ENCODE assay signal across 12 mouse cellular contexts in the genomic region with DNA sequence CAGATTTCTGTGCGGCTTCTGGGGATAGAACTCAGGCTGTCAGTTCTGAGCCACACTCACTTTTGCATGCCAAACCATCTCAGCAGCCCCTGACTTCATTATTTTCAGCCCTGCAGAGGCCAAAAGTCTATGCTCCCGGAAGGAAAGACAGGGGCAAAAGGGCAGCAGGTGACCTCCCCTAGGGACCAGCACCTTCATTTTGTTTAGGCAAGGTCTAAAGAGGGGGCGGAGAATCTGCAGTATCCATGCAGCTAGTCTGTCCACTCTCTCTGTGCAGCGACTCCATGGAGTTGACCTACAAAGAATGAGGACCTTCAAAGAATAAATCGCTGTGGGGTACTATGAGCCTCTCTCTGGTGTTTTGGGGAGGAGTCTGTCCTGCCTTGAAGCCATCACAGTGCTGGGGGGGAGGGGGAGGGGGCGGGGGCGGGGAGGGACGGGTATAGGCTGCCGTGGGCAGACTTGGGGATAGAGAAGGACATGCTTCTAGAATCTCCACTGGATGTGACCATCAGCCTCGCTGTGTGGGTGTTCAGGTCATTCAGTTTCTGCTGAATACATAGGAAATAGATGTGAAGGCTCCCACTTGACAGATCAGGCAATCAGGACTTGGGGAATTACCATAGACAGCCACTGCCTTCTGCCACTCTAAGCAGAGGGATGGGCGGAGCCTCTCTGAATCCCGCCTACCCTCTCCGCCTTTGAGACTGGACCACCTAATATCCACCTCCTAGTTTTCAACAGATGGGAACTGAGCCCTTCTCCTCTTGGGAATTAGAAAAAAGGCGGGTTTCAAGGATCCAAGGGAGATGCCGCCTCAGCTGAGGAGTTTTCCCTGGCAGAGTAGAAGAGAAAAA.
DNase-seq lines count a peak whose midpoint lies in the region; ATAC-seq lines count a peak whose summit lies in the region.
"Had no signal": no experiment of that assay in that cellular context is flagged by ENCODE, and none has a peak within 500 bp of the region (broad histone marks: within the 10 kb centered on the region; RNA-seq: fewer than 3 reads in every experiment).

No protein-coding gene starts in this region.

- WGBS in heart, embryonic 12.5 days, result 44% methylated on average over 15 of the region's 15 CpGs
- 45% methylated on average over 15 of the region's 15 CpGs for WGBS in midbrain, embryonic 10.5 days
- WGBS in midbrain, embryonic 15.5 days, result 42% methylated on average over 15 of the region's 15 CpGs
- WGBS in forebrain, embryonic 14.5 days, result 46% methylated on average over 15 of the region's 15 CpGs

- no peak for ATAC-seq in heart, embryonic 12.5 days (ENCODE audit: insufficient number of reproducible peaks, low FRiP score)
- no peak for ATAC-seq in midbrain, embryonic 15.5 days (replicated peaks)
- ATAC-seq in forebrain, embryonic 14.5 days, result peak; percentile 62; the same call in 1 of the 2 replicates
- ATAC-seq in erythroblast, adult 5-6 weeks (replicated peaks; ENCODE audit: low FRiP score, poor library complexity, severe bottlenecking), result no peak
- ATAC-seq: Patski had no signal

- H3K9ac ChIP-seq in heart, embryonic 12.5 days, result no peak overlapping the region
- H3K9ac ChIP-seq in midbrain, embryonic 15.5 days, result no peak overlapping the region
- no peak overlapping the region for H3K9ac ChIP-seq in forebrain, embryonic 14.5 days (ENCODE audit: low read length)

- no peak overlapping the region for H3K27ac ChIP-seq in heart, embryonic 12.5 days (ENCODE audit: poor library complexity, severe bottlenecking)
- 0 out of 2 replicates have a peak overlapping the region, but pooled peaks have one; percentile 9 for H3K27ac ChIP-seq in midbrain, embryonic 10.5 days (replicated peaks)
- H3K27ac ChIP-seq in midbrain, embryonic 15.5 days, result no peak overlapping the region
- no peak overlapping the region for H3K27ac ChIP-seq in forebrain, embryonic 14.5 days (ENCODE audit: low read depth, low read length)

- H3K4me1 ChIP-seq in heart, embryonic 12.5 days (replicated peaks), result peaks cover 5% of the 10 kb centered on the region; the same call in 1 of the 2 replicates
- H3K4me1 ChIP-seq in midbrain, embryonic 10.5 days, result peaks cover 77% of the 10 kb centered on the region
- H3K4me1 ChIP-seq in midbrain, embryonic 15.5 days, result peaks cover 27% of the 10 kb centered on the region
- H3K4me1 ChIP-seq in forebrain, embryonic 14.5 days (ENCODE audit: control insufficient read depth, insufficient read depth, low read length), result no peaks in the 10 kb centered on the region

- intact Hi-C loops in heart, postnatal 25 days (cut with DNase I), result no loop called here

- no peaks in the 10 kb centered on the region for H3K36me3 ChIP-seq in heart, embryonic 12.5 days
- no peaks in the 10 kb centered on the region for H3K36me3 ChIP-seq in midbrain, embryonic 10.5 days
- no peaks in the 10 kb centered on the region for H3K36me3 ChIP-seq in midbrain, embryonic 15.5 days (replicated peaks)
- H3K36me3 ChIP-seq in forebrain, embryonic 14.5 days (ENCODE audit: control insufficient read depth, insufficient read depth, low read length), result no peaks in the 10 kb centered on the region

- H3K27me3 ChIP-seq in heart, embryonic 12.5 days (replicated peaks), result no peaks in the 10 kb centered on the region
- H3K27me3 ChIP-seq in midbrain, embryonic 10.5 days (ENCODE audit: low read depth, poor library complexity, severe bottlenecking), result peaks cover 14% of the 10 kb centered on the region
- no peaks in the 10 kb centered on the region for H3K27me3 ChIP-seq in midbrain, embryonic 15.5 days (replicated peaks)
- H3K27me3 ChIP-seq in forebrain, embryonic 14.5 days (replicated peaks; ENCODE audit: control insufficient read depth, insufficient read depth, low read length), result no peaks in the 10 kb centered on the region
- H3K27me3 ChIP-seq: Patski had no signal

- H3K4me2 ChIP-seq in heart, embryonic 12.5 days, result peak overlapping the region; percentile 27; the same call in 1 of the 2 replicates
- H3K4me2 ChIP-seq in midbrain, embryonic 15.5 days, result no peak overlapping the region
- H3K4me2 ChIP-seq in forebrain, embryonic 14.5 days (ENCODE audit: low read length), result no peak overlapping the region

- 0 out of 2 replicates have a peak, but pooled peaks cover 3% of the 10 kb centered on the region for H3K9me3 ChIP-seq in heart, embryonic 12.5 days (replicated peaks)
- H3K9me3 ChIP-seq in midbrain, embryonic 10.5 days (replicated peaks), result no peaks in the 10 kb centered on the region; the same call in 1 of the 2 replicates
- no peaks in the 10 kb centered on the region for H3K9me3 ChIP-seq in midbrain, embryonic 15.5 days
- no peaks in the 10 kb centered on the region for H3K9me3 ChIP-seq in forebrain, embryonic 14.5 days (replicated peaks; ENCODE audit: control insufficient read depth, low read length)

- no peak for DNase-seq in heart, postnatal 25 days (ENCODE audit: low spot score)
- peak; percentile 31 for DNase-seq in midbrain, embryonic 10.5 days (ENCODE audit: low spot score)
- DNase-seq in forebrain, embryonic 14.5 days (ENCODE audit: low spot score), result peak; percentile 41
- peak; percentile 59 for DNase-seq in retina, postnatal 1 day
- DNase-seq in ovary, postnatal 36 days (ENCODE audit: low spot score), result no peak
- DNase-seq: B cell, adult 2 months; cerebellum, postnatal 36 days; thymus, postnatal 4 days had no signal

- H3K4me3 ChIP-seq in heart, embryonic 12.5 days, result no peak overlapping the region
- no peak overlapping the region for H3K4me3 ChIP-seq in midbrain, embryonic 10.5 days
- H3K4me3 ChIP-seq in midbrain, embryonic 15.5 days, result no peak overlapping the region
- no peak overlapping the region for H3K4me3 ChIP-seq in forebrain, embryonic 14.5 days (ENCODE audit: low read depth, low read length)

Comparison
In these comparisons a context has a peak if more than half of its experiments do, and no peak if none do; other contexts are left out.
1. DNase-seq: peak in midbrain, embryonic 10.5 days (single experiment), forebrain, embryonic 14.5 days (single experiment) and retina, postnatal 1 day (single experiment); none in heart, postnatal 25 days (single experiment) and ovary, postnatal 36 days (single experiment).